Mouse (Mus musculus) midbrain, embryonic 11.5 days (tissue): Measurements from ENCODE around the gene Zfp978. TPM values are rescaled to one million over a fixed set of nuclear protein-coding genes. Genes with fewer than 3 reads are reported as not detected.
"Not testable (repeated sequence)": the region's sequence is repeated elsewhere in the genome, so short reads cannot be mapped to it uniquely, and the experiment has no call there.

Experiments used
- ATAC-seq: fragments of 200-750 bp; cut with Nextera tagmentation; 2 replicates; pipeline ENCODE4 v1.8.0; 2017; ENCODE audit warnings: moderate TSS enrichment, moderate library complexity; ENCODE audit not compliant: low FRiP score
- DNase-seq: peaks from one replicate; pipeline ENCODE4 v3.0.0; 2015; ENCODE audit warnings: low spot score; ENCODE audit errors: missing footprints
- H3K27ac ChIP-seq: fragments of 300-500 bp; sonication (generic); 2 replicates; pipeline ENCODE4 v1.5.1; 2014; ENCODE audit warnings: low read depth, low read length
- H3K27me3 ChIP-seq: fragments of 300-500 bp; sonication (generic); 2 replicates; pipeline ENCODE4 v1.6.1; 2014; ENCODE audit warnings: mild to moderate bottlenecking, low read length, moderate library complexity, mixed read lengths; ENCODE audit not compliant: control insufficient read depth, insufficient read depth
- H3K36me3 ChIP-seq: fragments of 300-500 bp; sonication (generic); 2 replicates; pipeline ENCODE4 v1.6.1; 2014; ENCODE audit warnings: mild to moderate bottlenecking, low read length, moderate library complexity, mixed read lengths; ENCODE audit not compliant: control insufficient read depth, insufficient read depth
- H3K4me1 ChIP-seq: fragments of 300-500 bp; sonication (generic); 2 replicates; pipeline ENCODE4 v1.6.1; 2014; ENCODE audit warnings: low read length; ENCODE audit not compliant: control insufficient read depth, insufficient read depth
- H3K4me2 ChIP-seq: fragments of 300-500 bp; sonication (generic); 2 replicates; pipeline ENCODE4 v1.6.1; 2014; ENCODE audit warnings: mild to moderate bottlenecking, moderate library complexity
- H3K4me3 ChIP-seq: fragments of 300-500 bp; sonication (generic); 2 replicates; pipeline ENCODE4 v1.5.1; 2014; ENCODE audit warnings: low read depth, low read length
- H3K9ac ChIP-seq: fragments of 300-500 bp; sonication (generic); 2 replicates; pipeline ENCODE4 v1.6.1; 2014; ENCODE audit warnings: low read length
- H3K9me3 ChIP-seq: fragments of 300-500 bp; sonication (generic); 2 replicates; pipeline ENCODE4 v1.6.1; 2016; ENCODE audit warnings: low read length; ENCODE audit not compliant: control insufficient read depth
- WGBS: fragments of 180-500 bp; shearing (Covaris S2); extraction: QIAGEN DNeasy Blood & Tissue Kit; methylation state at CpG from one replicate; pipeline ENCODE4 v1.1.7; 2014; 5-methylcytosine and 5-hydroxymethylcytosine counted together
- polyA plus RNA-seq: library from polyadenylated mRNA; unstranded; fragments of >200 nt; fragmentation: Nextera tagmentation; extraction: Ambion mirVana; gene quantifications from 2 replicates; pipeline ENCODE4 v1.2.1, GENCODE M21; 2014

The Zfp978 gene
- polyA plus RNA-seq, 1 experiment from 2014 or later = 0.23 TPM

DNA sequence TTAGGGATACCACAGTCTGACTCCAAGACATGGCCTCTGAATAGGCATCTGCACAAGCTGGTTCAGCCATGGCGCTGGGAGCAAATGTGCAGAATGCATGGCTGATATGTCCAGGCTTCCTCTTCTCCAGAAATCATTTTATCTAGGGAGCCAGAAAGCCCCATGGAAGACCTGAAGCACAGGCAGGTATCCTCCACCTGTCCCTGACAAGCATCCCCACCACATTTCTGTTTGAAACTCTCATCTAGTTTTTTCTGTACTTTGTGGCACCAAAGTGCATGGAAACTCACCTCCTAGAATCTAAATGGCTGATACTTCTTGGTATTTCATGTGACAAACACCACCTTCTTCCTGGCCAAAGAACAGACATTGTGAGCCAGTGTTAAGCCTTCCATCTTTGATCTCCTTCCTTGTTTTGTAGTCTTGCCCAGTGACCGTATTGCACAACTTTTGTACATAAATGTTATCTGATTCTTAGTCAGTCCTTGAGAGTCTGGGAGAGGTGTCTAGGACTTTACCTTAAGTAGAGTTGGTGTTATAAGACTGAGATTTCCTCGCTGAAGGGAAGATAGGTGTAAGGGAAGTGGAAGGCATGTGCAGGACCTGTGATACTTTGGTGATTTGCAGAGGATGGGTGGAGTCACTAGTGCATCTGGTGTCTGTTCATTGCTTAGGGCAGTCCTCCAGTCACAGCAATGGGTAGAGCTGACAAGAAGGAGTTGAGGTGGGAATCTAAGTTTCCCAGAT, 70.8 kb downstream of the Zfp978 start:
- peaks cover 34% of the 10 kb centered on the region for H3K9me3 ChIP-seq
- 73% methylated on average over 3 of the region's 3 CpGs for WGBS
- H3K4me3 ChIP-seq, H3K27ac ChIP-seq, H3K36me3 ChIP-seq, H3K9ac ChIP-seq, H3K27me3 ChIP-seq, H3K4me2 ChIP-seq, H3K4me1 ChIP-seq: not testable (repeated sequence)
- ATAC-seq (peak; percentile 11), DNase-seq (peak; percentile 86)

DNA sequence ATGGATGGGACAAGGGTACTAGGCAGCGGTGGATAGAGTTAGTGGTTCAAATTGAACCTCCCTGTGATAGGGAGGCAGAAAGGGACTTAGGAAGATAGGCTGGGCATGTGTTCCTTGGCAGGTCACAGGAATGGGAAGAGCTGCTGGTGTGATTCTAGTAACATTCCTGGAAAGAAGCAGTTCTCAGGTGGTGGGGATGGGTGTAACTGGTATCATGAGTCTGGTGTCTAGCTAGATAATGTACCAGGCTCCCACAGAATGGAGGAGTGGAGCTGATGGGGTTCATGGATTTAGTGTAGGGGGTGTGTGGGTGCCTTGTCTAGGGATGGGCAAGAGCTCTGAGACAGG, 71.3 kb downstream of the Zfp978 start:
- peak; percentile 85 for DNase-seq
- Histone ChIP-seq H3K9me3 (peaks cover 35% of the 10 kb centered on the region), H3K9ac (no peak overlapping the region), H3K36me3 (no peaks in the 10 kb centered on the region), H3K4me3 (no peak overlapping the region), H3K27me3 (no peaks in the 10 kb centered on the region), H3K27ac (no peak overlapping the region), H3K4me2 (no peak overlapping the region), H3K4me1 (no peaks in the 10 kb centered on the region)
- WGBS = 85% methylated on average over 1 of the region's 1 CpGs
- peak; percentile 9 for ATAC-seq

DNA sequence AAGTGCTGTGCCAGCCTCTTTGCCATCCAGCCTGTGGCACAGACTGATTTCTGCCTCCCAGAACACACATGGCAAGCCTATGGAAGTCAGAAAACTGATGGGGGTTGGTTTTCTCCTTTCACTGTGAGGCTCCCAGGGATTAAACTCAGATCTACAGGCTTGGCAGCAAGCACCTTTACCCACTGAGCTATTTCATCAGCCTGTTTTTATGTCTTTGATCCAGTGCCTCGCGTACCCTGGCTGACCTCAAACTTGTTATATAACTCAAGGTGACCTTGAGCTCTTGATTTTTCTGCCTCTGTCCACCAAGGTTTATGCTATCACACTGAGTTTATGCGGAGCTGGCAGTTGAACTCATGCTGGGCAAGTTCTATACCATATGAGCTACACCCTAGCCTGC, 71.9 kb downstream of the Zfp978 start:
- H3K4me2 ChIP-seq = no peak overlapping the region
- no peak overlapping the region for H3K9ac ChIP-seq
- H3K27me3 ChIP-seq = no peaks in the 10 kb centered on the region
- 39% methylated on average over 3 of the region's 3 CpGs for WGBS
- DNase-seq (peak; percentile 83), ATAC-seq (peak; percentile 22; the same call in 1 of the 2 replicates)
- no peaks in the 10 kb centered on the region for H3K4me1 ChIP-seq
- H3K9me3 ChIP-seq = peaks cover 35% of the 10 kb centered on the region
- no peak overlapping the region for H3K27ac ChIP-seq
- H3K4me3 ChIP-seq = no peak overlapping the region
- no peaks in the 10 kb centered on the region for H3K36me3 ChIP-seq

DNA sequence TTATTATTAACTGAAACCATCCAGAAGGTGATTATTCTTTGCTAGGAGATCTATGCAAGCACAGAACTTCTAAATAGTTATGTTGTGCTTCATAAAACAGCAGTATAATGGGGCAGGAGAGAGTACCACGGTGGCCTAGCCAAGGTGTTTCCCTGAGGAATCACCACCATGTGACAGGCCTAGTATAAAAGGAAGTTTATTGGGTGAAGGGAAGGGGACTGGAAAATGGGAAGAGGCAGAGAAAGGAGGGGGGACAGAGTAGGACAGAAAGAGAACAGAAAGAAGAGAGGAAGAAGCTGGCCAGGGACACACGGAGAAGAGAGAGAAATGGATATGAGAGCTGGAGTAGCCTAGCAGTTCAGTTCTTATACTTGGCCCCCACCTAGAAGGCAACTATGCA, 72.8 kb downstream of the Zfp978 start:
- no peaks in the 10 kb centered on the region for H3K4me1 ChIP-seq
- no peaks in the 10 kb centered on the region for H3K36me3 ChIP-seq
- H3K27ac ChIP-seq = no peak overlapping the region
- peak; percentile 83 for DNase-seq
- no peak overlapping the region for H3K4me2 ChIP-seq
- peak; percentile 26 for ATAC-seq
- H3K27me3 ChIP-seq = no peaks in the 10 kb centered on the region
- no peak overlapping the region for H3K9ac ChIP-seq
- peaks cover 34% of the 10 kb centered on the region for H3K9me3 ChIP-seq
- WGBS = 45% methylated on average over 2 of the region's 2 CpGs
- H3K4me3 ChIP-seq = no peak overlapping the region

Other genes starting within 250 kb of the Zfp978 start
- 7.9 and 8.7 TPM in 2 replicates for gene Zfp991, start 229.3 kb upstream of the Zfp978 start, polyA plus RNA-seq
- 0.10 TPM in 1 of 2 replicates, not detected in the other for gene Zfp988, start 55.6 kb upstream of the Zfp978 start, polyA plus RNA-seq
- gene Zfp982, start 131.1 kb downstream of the Zfp978 start, polyA plus RNA-seq = 6.2 and 7.8 TPM in 2 replicates
- 0.15 and 0.29 TPM in 2 replicates for gene Gm16503, start 178.9 kb downstream of the Zfp978 start, polyA plus RNA-seq
- gene Zfp985, start 192.0 kb downstream of the Zfp978 start, polyA plus RNA-seq = 0.11 and 0.12 TPM in 2 replicates